Mouse (Mus musculus) intestine, embryonic 16.5 days (tissue): ENCODE results near the gene Prrc2b. TPM values are rescaled to one million over a fixed set of nuclear protein-coding genes. Genes with fewer than 3 reads are reported as not detected.

ENCODE experiments used
- ATAC-seq: fragments of 200-750 bp; cut with Nextera tagmentation; 2 replicates; pipeline ENCODE4 v1.8.0; 2017; ENCODE audit warnings: moderate TSS enrichment, moderate library complexity
- H3K27ac ChIP-seq: fragments of 300-500 bp; sonication (generic); 2 replicates; pipeline ENCODE4 v1.5.1; 2014; ENCODE audit warnings: mild to moderate bottlenecking, low read length
- H3K27me3 ChIP-seq: fragments of 300-500 bp; sonication (generic); replicated peaks from 2 replicates; pipeline ENCODE4 v1.6.1; 2014; ENCODE audit warnings: low read length, control low read depth, mixed read lengths; ENCODE audit not compliant: control insufficient read depth, insufficient read depth
- H3K36me3 ChIP-seq: fragments of 300-500 bp; sonication (generic); 2 replicates; pipeline ENCODE4 v1.6.1; 2014; ENCODE audit warnings: low read length, control low read depth; ENCODE audit not compliant: control insufficient read depth, insufficient read depth
- H3K4me1 ChIP-seq: fragments of 300-500 bp; sonication (generic); 2 replicates; pipeline ENCODE4 v1.6.1; 2014; ENCODE audit warnings: low read length, control low read depth, mixed read lengths; ENCODE audit not compliant: control insufficient read depth, insufficient read depth
- H3K4me2 ChIP-seq: fragments of 300-500 bp; sonication (generic); 2 replicates; pipeline ENCODE4 v1.6.1; 2014; ENCODE audit warnings: low read depth, low read length, control low read depth
- H3K4me3 ChIP-seq: fragments of 300-500 bp; sonication (generic); 2 replicates; pipeline ENCODE4 v1.5.1; 2014; ENCODE audit warnings: mild to moderate bottlenecking, low read length
- H3K9ac ChIP-seq: fragments of 300-500 bp; sonication (generic); 2 replicates; pipeline ENCODE4 v1.6.1; 2014; ENCODE audit warnings: low read depth, low read length
- H3K9me3 ChIP-seq: fragments of 300-500 bp; sonication (generic); 2 replicates; pipeline ENCODE4 v1.6.1; 2016; ENCODE audit warnings: low read length, control low read depth; ENCODE audit not compliant: control insufficient read depth
- WGBS: fragments of 180-500 bp; shearing (Covaris S2); extraction: QIAGEN DNeasy Blood & Tissue Kit; methylation state at CpG from one replicate; pipeline ENCODE4 v1.1.7; 2014; 5-methylcytosine and 5-hydroxymethylcytosine counted together
- polyA plus RNA-seq: library from polyadenylated mRNA; unstranded; fragments of >200 nt; fragmentation: Nextera tagmentation; extraction: Ambion mirVana; gene quantifications from 2 replicates; pipeline ENCODE4 v1.2.1, GENCODE M21; 2015

Prrc2b gene
- polyA plus RNA-seq, 1 experiment from 2014 or later = 16.2 TPM

DNA sequence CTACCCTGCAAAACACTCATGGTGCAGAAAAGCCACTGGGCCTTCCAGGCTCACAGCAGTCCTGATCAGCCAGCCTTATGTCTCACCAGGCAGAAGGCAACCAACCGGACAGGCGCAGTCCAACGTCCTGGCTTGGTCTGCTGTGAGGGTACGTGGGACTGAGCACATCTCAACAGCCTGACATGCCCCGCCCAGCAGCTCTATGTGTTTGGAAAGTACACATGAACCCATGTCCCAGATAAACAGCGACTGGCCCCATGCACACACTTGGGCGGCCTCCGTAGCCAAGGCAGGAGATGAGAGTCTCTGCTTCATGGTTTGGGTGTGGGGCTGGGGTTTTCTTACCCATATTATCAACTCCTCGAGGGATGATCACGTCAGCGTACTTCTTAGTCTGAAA, 105.4 kb downstream of the Prrc2b start:
- H3K27ac ChIP-seq = no peak overlapping the region
- H3K9me3 ChIP-seq = no peaks in the 10 kb centered on the region
- no peak for ATAC-seq
- H3K4me1 ChIP-seq = peaks cover 15% of the 10 kb centered on the region
- H3K36me3 ChIP-seq = peaks cover 29% of the 10 kb centered on the region
- no peak overlapping the region for H3K9ac ChIP-seq
- WGBS = 83% methylated on average over 11 of the region's 11 CpGs
- no peak overlapping the region for H3K4me2 ChIP-seq
- no peaks in the 10 kb centered on the region for H3K27me3 ChIP-seq
- no peak overlapping the region for H3K4me3 ChIP-seq

DNA sequence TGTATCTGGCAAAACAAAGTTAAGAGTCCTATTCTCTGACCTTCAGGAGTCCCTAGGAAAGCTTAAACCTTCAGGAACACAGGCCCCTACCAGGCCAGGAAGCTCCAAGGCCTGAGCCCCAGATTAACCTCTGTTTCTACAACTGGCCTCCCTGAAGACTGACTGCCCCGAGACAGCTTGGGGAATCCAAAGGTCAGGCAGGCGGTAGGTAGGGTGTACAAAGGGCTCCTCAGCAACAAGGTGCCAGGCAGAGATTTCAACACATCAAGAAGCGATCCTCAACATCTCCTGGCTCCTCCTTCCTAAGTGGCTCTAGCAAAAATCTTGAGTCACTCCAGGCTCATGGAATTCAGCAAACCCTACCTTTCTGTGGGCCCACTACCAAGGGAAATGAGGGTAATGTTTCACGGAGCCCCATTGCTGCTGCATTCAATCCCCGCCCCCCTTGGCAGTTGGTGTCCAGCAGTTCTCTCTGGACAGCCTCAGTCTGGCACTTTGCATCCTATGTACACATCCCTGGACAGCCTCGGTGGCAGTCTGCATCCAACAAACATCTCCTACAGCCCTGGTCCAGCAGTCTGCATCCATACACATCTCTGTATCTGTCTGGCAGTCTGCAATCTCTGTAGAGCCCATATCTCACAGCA, 108.1 kb downstream of the Prrc2b start:
- 47% methylated on average over 6 of the region's 6 CpGs for WGBS
- Histone ChIP-seq H3K27ac (peak overlapping the region; percentile 77), H3K4me2 (peak overlapping the region; percentile 87), H3K4me1 (peaks cover 15% of the 10 kb centered on the region), H3K36me3 (peaks cover 14% of the 10 kb centered on the region; the same call in 1 of the 2 replicates), H3K9ac (peak overlapping the region; percentile 77), H3K4me3 (peak overlapping the region; percentile 84), H3K9me3 (no peaks in the 10 kb centered on the region), H3K27me3 (no peaks in the 10 kb centered on the region)
- peak; percentile 68 for ATAC-seq

GRCm38 (mm10) chr2:32259657-32260417, 109.0 kb downstream of the Prrc2b start, which contains the start of gene Uck1:
Gene Uck1 (minus strand): TSS chr2:32260159.
- Histone ChIP-seq H3K27me3 (no peaks in the 10 kb centered on the region), H3K9me3 (no peaks in the 10 kb centered on the region), H3K9ac (peak within 1 kb of the TSS; percentile 77), H3K27ac (peak within 1 kb of the TSS; percentile 77), H3K4me1 (peaks cover 15% of the 10 kb centered on the region), H3K4me2 (peak within 1 kb of the TSS; percentile 87), H3K4me3 (peak within 1 kb of the TSS; percentile 84), H3K36me3 (peaks cover 14% of the 10 kb centered on the region; the same call in 1 of the 2 replicates)
- under 1% methylated on average over 59 of the region's 59 CpGs for WGBS
- peak; percentile 94 for ATAC-seq

- WGBS = 43% methylated on average over 4 of the region's 4 CpGs
- Histone ChIP-seq H3K36me3 (peaks cover 14% of the 10 kb centered on the region; the same call in 1 of the 2 replicates), H3K4me1 (peaks cover 15% of the 10 kb centered on the region), H3K4me2 (no peak overlapping the region), H3K27ac (no peak overlapping the region), H3K27me3 (no peaks in the 10 kb centered on the region), H3K4me3 (no peak overlapping the region; the same call in 1 of the 2 replicates), H3K9me3 (no peaks in the 10 kb centered on the region), H3K9ac (no peak overlapping the region)
- ATAC-seq = peak; percentile 11; the same call in 1 of the 2 replicates
Observed at GRCm38 (mm10) chr2:32260635-32261034, 109.8 kb downstream of the Prrc2b start.

DNA sequence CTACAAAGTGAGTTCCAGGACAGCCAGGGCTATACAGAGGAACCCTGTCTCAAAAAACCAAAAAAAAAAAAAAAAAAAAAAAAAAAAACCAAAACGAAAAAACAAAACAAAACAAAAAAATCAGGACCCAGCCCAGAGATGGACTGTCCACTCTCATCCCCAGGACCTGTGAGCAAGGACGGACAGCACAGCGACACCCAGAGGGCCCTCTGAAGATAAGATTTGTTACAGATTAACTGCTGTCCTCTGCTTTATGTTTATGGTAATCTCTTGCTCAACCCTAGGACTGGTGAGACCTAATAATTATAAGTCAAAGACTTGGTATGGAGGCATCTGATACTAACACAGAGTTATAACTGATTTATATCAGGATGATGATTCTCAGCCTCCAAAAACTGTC, 124.9 kb downstream of the Prrc2b start:
- Histone ChIP-seq H3K9me3 (no peaks in the 10 kb centered on the region), H3K36me3 (peaks cover 10% of the 10 kb centered on the region; the same call in 1 of the 2 replicates), H3K27ac (no peak overlapping the region), H3K27me3 (no peaks in the 10 kb centered on the region), H3K4me2 (no peak overlapping the region), H3K4me1 (no peaks in the 10 kb centered on the region), H3K9ac (no peak overlapping the region), H3K4me3 (no peak overlapping the region)
- WGBS = 65% methylated on average over 3 of the region's 3 CpGs
- no peak for ATAC-seq

GRCm38 (mm10) chr2:32282289-32282688, 131.4 kb downstream of the Prrc2b start:
- Histone ChIP-seq H3K9ac (no peak overlapping the region), H3K27ac (no peak overlapping the region), H3K36me3 (peaks cover 13% of the 10 kb centered on the region), H3K27me3 (no peaks in the 10 kb centered on the region), H3K4me3 (no peak overlapping the region), H3K4me1 (peaks cover 7% of the 10 kb centered on the region), H3K9me3 (no peaks in the 10 kb centered on the region), H3K4me2 (no peak overlapping the region)
- WGBS = 92% methylated on average over 2 of the region's 2 CpGs
- ATAC-seq = no peak

DNA sequence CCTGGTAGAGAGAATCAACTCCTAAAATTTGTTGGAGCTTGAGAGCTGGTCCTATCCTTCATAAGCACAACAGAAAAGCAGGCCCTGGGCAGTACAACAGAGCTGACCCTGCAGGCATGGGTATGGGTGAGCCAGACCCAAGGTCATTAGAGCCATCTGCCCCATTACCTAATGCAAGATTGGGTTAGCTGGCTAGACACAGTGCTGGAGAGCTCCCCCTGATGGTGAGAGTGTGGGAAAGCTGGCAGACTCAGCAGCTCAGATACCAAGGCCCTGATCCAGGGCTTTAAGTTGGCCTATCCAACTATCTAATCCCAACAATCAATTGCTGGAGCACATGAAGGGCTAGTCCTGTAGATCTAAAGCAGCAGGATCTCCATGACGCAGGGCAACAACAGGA, 131.8 kb downstream of the Prrc2b start:
- Histone ChIP-seq H3K27ac (no peak overlapping the region), H3K4me2 (no peak overlapping the region), H3K9ac (no peak overlapping the region), H3K4me3 (no peak overlapping the region), H3K4me1 (peaks cover 7% of the 10 kb centered on the region), H3K27me3 (no peaks in the 10 kb centered on the region), H3K9me3 (no peaks in the 10 kb centered on the region), H3K36me3 (peaks cover 13% of the 10 kb centered on the region)
- ATAC-seq = peak; percentile 44; the same call in 1 of the 2 replicates
- WGBS = 93% methylated on average over 1 of the region's 1 CpGs

- 78% methylated on average over 3 of the region's 3 CpGs for WGBS
- Histone ChIP-seq H3K4me2 (no peak overlapping the region), H3K9ac (no peak overlapping the region), H3K4me1 (peaks cover 10% of the 10 kb centered on the region), H3K4me3 (no peak overlapping the region), H3K9me3 (no peaks in the 10 kb centered on the region), H3K27me3 (no peaks in the 10 kb centered on the region), H3K27ac (no peak overlapping the region), H3K36me3 (peaks cover 13% of the 10 kb centered on the region)
- ATAC-seq = no peak
Observed at GRCm38 (mm10) chr2:32283986-32284385, 133.1 kb downstream of the Prrc2b start.
